Mouse (Mus musculus) spleen, postnatal 4 days (tissue): ENCODE results near the gene Hist1h2af.
"Not testable (repeated sequence)": the region's sequence is repeated elsewhere in the genome, so short reads cannot be mapped to it uniquely, and the experiment has no call there.

Experiments used
- DNase-seq, 2 experiments: peaks; one replicate each; pipeline ENCODE4 v3.0.0; 2022; ENCODE audit warnings: low spot score in 2 of 2

Gene Hist1h2af

GRCm38 (mm10) chr13:23535137-23536075, 1.7 kb downstream of the Hist1h2af start, which contains the start of gene Hist1h3g:
Hist1h3g (plus strand) TSS chr13:23535422.
- peak; percentile 89 to 93 for DNase-seq

- peak in 1 of 2 experiments; percentile 17 for DNase-seq
These were observed 2.5 kb downstream of the Hist1h2af start for GRCm38 (mm10) chr13:23536076-23536822.

- DNase-seq, result no peak
These were observed 3.5 kb downstream of the Hist1h2af start for GRCm38 (mm10) chr13:23537006-23537710.

GRCm38 (mm10) chr13:23538249-23538648, 4.5 kb downstream of the Hist1h2af start:
- no peak for DNase-seq

GRCm38 (mm10) chr13:23539821-23540220, 6.1 kb downstream of the Hist1h2af start:
- DNase-seq, result not testable (repeated sequence)

- no peak for DNase-seq
These were observed 7.8 kb downstream of the Hist1h2af start for GRCm38 (mm10) chr13:23541497-23541896.

GRCm38 (mm10) chr13:23542225-23542980, 8.7 kb downstream of the Hist1h2af start:
- DNase-seq, result peak; percentile 31 to 66

- DNase-seq, result peak; percentile 81 to 90
These were observed 9.4 kb downstream of the Hist1h2af start, which contains the start of gene Hist1h2bh for GRCm38 (mm10) chr13:23542999-23543607. Hist1h2bh (minus strand) TSS chr13:23543392.

GRCm38 (mm10) chr13:23543965-23544786, 10.5 kb downstream of the Hist1h2af start, which contains the start of gene Hist1h3f:
Hist1h3f (plus strand) TSS chr13:23544052.
- peak; percentile 85 to 93 for DNase-seq

GRCm38 (mm10) chr13:23544787-23545120, 11.0 kb downstream of the Hist1h2af start:
- DNase-seq, result peak; percentile 24 to 70

GRCm38 (mm10) chr13:23546694-23547093, 13.0 kb downstream of the Hist1h2af start:
- DNase-seq, result no peak

- peak; percentile 34 to 63 for DNase-seq
These were observed 17.0 kb downstream of the Hist1h2af start for GRCm38 (mm10) chr13:23550761-23551145.

GRCm38 (mm10) chr13:23551146-23551834, 17.6 kb downstream of the Hist1h2af start, which contains the start of gene Hist1h4f:
Hist1h4f (minus strand) TSS chr13:23551648.
- DNase-seq, result peak; percentile 92 to 95

- peak; percentile 16 to 65 for DNase-seq
These were observed 18.5 kb downstream of the Hist1h2af start for GRCm38 (mm10) chr13:23551931-23552914.

- no peak for DNase-seq
These were observed 19.3 kb downstream of the Hist1h2af start, which contains the start of gene Hist1h1d for GRCm38 (mm10) chr13:23552962-23553361. Hist1h1d (plus strand) TSS chr13:23553262.

- DNase-seq, result peak in 1 of 2 experiments; percentile 50
These were observed 20.7 kb downstream of the Hist1h2af start for GRCm38 (mm10) chr13:23554393-23554792.
